Mouse (Mus musculus) G1E-ER4 (cell line): ENCODE measurements around the gene Fbxo27. TPM values are rescaled to one million over a fixed set of nuclear protein-coding genes. Genes with fewer than 3 reads are reported as not detected.

ENCODE experiments used
- GATA1 ChIP-seq: IDR thresholded peaks from one replicate; pipeline ENCODE4 v1.8.0; 2012; ENCODE audit warnings: low read length, inconsistent platforms
- polyA plus RNA-seq: library from polyadenylated mRNA; stranded (reverse); fragments of >175 nt; gene quantifications from 2 replicates; pipeline ENCODE4 v1.2.3, GENCODE M21; 2012

Gene Fbxo27
- not detected in 2 replicates for polyA plus RNA-seq

GRCm38 (mm10) chr7:28692545-28693320 lies at the start of gene Fbxo27:
TSS of gene Fbxo27 (plus strand) at chr7:28692849.
- no peak for TF ChIP-seq GATA1

- no peak for TF ChIP-seq GATA1
Observed at GRCm38 (mm10) chr7:28645366-28645765, 47.3 kb upstream of the Fbxo27 start.

- no peak for TF ChIP-seq GATA1
Observed at GRCm38 (mm10) chr7:28645947-28646475, 46.6 kb upstream of the Fbxo27 start.

- TF ChIP-seq GATA1, result no peak
Observed at GRCm38 (mm10) chr7:28647016-28647415, 45.6 kb upstream of the Fbxo27 start.

GRCm38 (mm10) chr7:28651157-28651556 lies 41.5 kb upstream of the Fbxo27 start:
- no peak for TF ChIP-seq GATA1

- TF ChIP-seq GATA1, result no peak
Observed at GRCm38 (mm10) chr7:28656430-28656829, 36.2 kb upstream of the Fbxo27 start.

- no peak for TF ChIP-seq GATA1
Observed at GRCm38 (mm10) chr7:28665620-28666579, 26.7 kb upstream of the Fbxo27 start.

- TF ChIP-seq GATA1, result no peak
Observed at GRCm38 (mm10) chr7:28671172-28671571, 21.5 kb upstream of the Fbxo27 start.

GRCm38 (mm10) chr7:28672276-28672675 lies 20.4 kb upstream of the Fbxo27 start:
- no peak for TF ChIP-seq GATA1

- TF ChIP-seq GATA1, result no peak
Observed at GRCm38 (mm10) chr7:28674994-28675393, 17.7 kb upstream of the Fbxo27 start.

- no peak for TF ChIP-seq GATA1
Observed at GRCm38 (mm10) chr7:28675746-28676145, 16.9 kb upstream of the Fbxo27 start.

GRCm38 (mm10) chr7:28676811-28677541 lies 15.7 kb upstream of the Fbxo27 start:
- TF ChIP-seq GATA1, result no peak

- TF ChIP-seq GATA1, result no peak
Observed at GRCm38 (mm10) chr7:28677624-28678023, 15.0 kb upstream of the Fbxo27 start.

GRCm38 (mm10) chr7:28691075-28691474 lies 1.6 kb upstream of the Fbxo27 start:
- no peak for TF ChIP-seq GATA1

- TF ChIP-seq GATA1, result no peak
Observed at GRCm38 (mm10) chr7:28693321-28693966, 795 bp downstream of the Fbxo27 start.

- TF ChIP-seq GATA1, result no peak
Observed at GRCm38 (mm10) chr7:28694423-28694822, 1.8 kb downstream of the Fbxo27 start.
